Comparison of ENCODE assay signal across 9 mouse cellular contexts in the genomic region with DNA sequence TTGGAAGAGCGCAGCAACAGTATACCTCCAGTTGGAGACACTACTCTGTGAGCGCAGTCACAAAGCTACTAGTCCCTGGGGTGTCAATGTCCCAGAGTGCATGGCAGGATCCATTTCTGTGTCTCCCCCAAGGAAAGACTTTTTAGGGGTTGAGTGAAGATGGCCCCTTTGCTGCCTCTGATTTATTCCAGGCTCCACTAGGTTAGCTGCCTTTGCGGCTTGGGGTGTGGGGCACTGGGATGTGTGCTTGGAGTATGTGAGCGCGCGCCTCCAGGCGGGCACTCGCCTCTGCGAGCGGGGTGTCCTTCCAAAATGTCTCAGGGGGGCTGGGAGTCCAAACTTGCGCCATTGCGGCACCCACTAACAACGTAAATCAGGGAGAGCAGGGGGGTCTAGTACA. TPM values are rescaled to one million over a fixed set of nuclear protein-coding genes. Genes with fewer than 3 reads are reported as not detected.
DNase-seq lines count a peak whose midpoint lies in the region; ATAC-seq and TF ChIP-seq lines count a peak whose summit lies in the region.
"Had no signal": no experiment of that assay in that cellular context is flagged by ENCODE, and none has a peak within 500 bp of the region (broad histone marks: within the 10 kb centered on the region; RNA-seq: fewer than 3 reads in every experiment).

No protein-coding gene starts in this region.

- TF ChIP-seq CTCF in layer of hippocampus, adult 2 months (conservative IDR thresholded peaks at IDR 0.05): 0 out of 2 replicates have a peak, but pooled peaks have one; percentile 10

- WGBS in embryonic facial prominence, embryonic 11.5 days: 24% methylated on average over 13 of the region's 13 CpGs
- WGBS in intestine, embryonic 15.5 days: 13% methylated on average over 13 of the region's 13 CpGs
- WGBS in neural tube, embryonic 11.5 days: 13% methylated on average over 13 of the region's 13 CpGs

- no peaks in the 10 kb centered on the region for H3K27me3 ChIP-seq in embryonic facial prominence, embryonic 11.5 days (ENCODE audit: control insufficient read depth, insufficient read depth, low read length)
- no peaks in the 10 kb centered on the region for H3K27me3 ChIP-seq in intestine, embryonic 15.5 days (replicated peaks)
- no peaks in the 10 kb centered on the region for H3K27me3 ChIP-seq in neural tube, embryonic 11.5 days (ENCODE audit: control insufficient read depth, insufficient read depth, low read length)

- H3K36me3 ChIP-seq in embryonic facial prominence, embryonic 11.5 days (replicated peaks; ENCODE audit: control insufficient read depth, insufficient read depth, low read depth, low read length): no peaks in the 10 kb centered on the region
- no peaks in the 10 kb centered on the region for H3K36me3 ChIP-seq in intestine, embryonic 15.5 days
- H3K36me3 ChIP-seq in neural tube, embryonic 11.5 days (ENCODE audit: control insufficient read depth, insufficient read depth, low read length): no peaks in the 10 kb centered on the region

- H3K9ac ChIP-seq in embryonic facial prominence, embryonic 11.5 days (replicated peaks; ENCODE audit: low read length): no peak overlapping the region
- H3K9ac ChIP-seq in intestine, embryonic 15.5 days: no peak overlapping the region
- no peak overlapping the region for H3K9ac ChIP-seq in neural tube, embryonic 11.5 days (ENCODE audit: low read length)

- DNase-seq in layer of hippocampus, adult 2 months (ENCODE audit: low spot score in 2 of 2): peak in 1 of 2 experiments; percentile 12
- no peak for DNase-seq in layer of hippocampus, adult 9-11 months
- DNase-seq in embryonic facial prominence, embryonic 11.5 days (ENCODE audit: low spot score): peak; percentile 15
- peak; percentile 33 for DNase-seq in neural tube, embryonic 11.5 days (ENCODE audit: low spot score)
- no peak for DNase-seq in c-Kit-positive CD71-positive TER-119-positive erythroid progenitor cells, embryonic 14.5 days (ENCODE audit: low spot score)

- H3K27ac ChIP-seq in layer of hippocampus, adult 2 months: no peak overlapping the region
- H3K27ac ChIP-seq in embryonic facial prominence, embryonic 11.5 days (replicated peaks; ENCODE audit: low read depth, low read length): no peak overlapping the region
- H3K27ac ChIP-seq in intestine, embryonic 15.5 days: no peak overlapping the region
- no peak overlapping the region for H3K27ac ChIP-seq in neural tube, embryonic 11.5 days (ENCODE audit: low read depth, low read length)

- H3K4me2 ChIP-seq in embryonic facial prominence, embryonic 11.5 days (ENCODE audit: low read depth, low read length): peak overlapping the region; percentile 25
- peak overlapping the region; percentile 82 for H3K4me2 ChIP-seq in intestine, embryonic 15.5 days (replicated peaks)
- H3K4me2 ChIP-seq in neural tube, embryonic 11.5 days (ENCODE audit: low read depth): peak overlapping the region; percentile 62

- H3K4me3 ChIP-seq in layer of hippocampus, adult 2 months: peak overlapping the region; percentile 61
- 0 out of 2 replicates have a peak overlapping the region, but pooled peaks have one; percentile 12 for H3K4me3 ChIP-seq in embryonic facial prominence, embryonic 11.5 days (ENCODE audit: low read depth, low read length)
- H3K4me3 ChIP-seq in intestine, embryonic 15.5 days (replicated peaks): peak overlapping the region; percentile 11
- H3K4me3 ChIP-seq in neural tube, embryonic 11.5 days (ENCODE audit: low read depth, low read length): peak overlapping the region; percentile 13

- no peaks in the 10 kb centered on the region for H3K9me3 ChIP-seq in embryonic facial prominence, embryonic 11.5 days (replicated peaks; ENCODE audit: control insufficient read depth, low read length)
- H3K9me3 ChIP-seq in intestine, embryonic 15.5 days: no peaks in the 10 kb centered on the region
- H3K9me3 ChIP-seq in neural tube, embryonic 11.5 days (ENCODE audit: control insufficient read depth, low read length): no peaks in the 10 kb centered on the region

- no peak for ATAC-seq in embryonic facial prominence, embryonic 11.5 days (replicated peaks; ENCODE audit: insufficient number of reproducible peaks, low FRiP score, low TSS enrichment, low read depth)
- ATAC-seq in intestine, embryonic 15.5 days: no peak
- no peak for ATAC-seq in neural tube, embryonic 11.5 days (ENCODE audit: insufficient read depth, low FRiP score, low TSS enrichment)
- no peak for ATAC-seq in granulocyte monocyte progenitor cell, adult 5-6 weeks (replicated peaks; ENCODE audit: poor library complexity, severe bottlenecking)
- ATAC-seq in monocyte, adult 5-6 weeks (replicated peaks; ENCODE audit: insufficient number of reproducible peaks, low FRiP score, low TSS enrichment, poor library complexity, severe bottlenecking): no peak

- H3K4me1 ChIP-seq in embryonic facial prominence, embryonic 11.5 days (ENCODE audit: control insufficient read depth, insufficient read depth, low read length): no peaks in the 10 kb centered on the region
- no peaks in the 10 kb centered on the region for H3K4me1 ChIP-seq in intestine, embryonic 15.5 days (replicated peaks)
- no peaks in the 10 kb centered on the region for H3K4me1 ChIP-seq in neural tube, embryonic 11.5 days (ENCODE audit: control insufficient read depth, insufficient read depth, low read length)

RNA-seq across cellular contexts. Expression of a gene that starts 1.6 kb away (rescaled TPM):
- total RNA-seq in layer of hippocampus, adult 2 months (2021): 1 to 10 TPM; 6.1 to 7.4 TPM
- 3.7 and 4.7 TPM in 2 replicates for polyA plus RNA-seq in embryonic facial prominence, embryonic 11.5 days (2014; fragmentation: Nextera tagmentation; extraction: Ambion mirVana)
- polyA plus RNA-seq in intestine, embryonic 15.5 days (2015; fragmentation: Nextera tagmentation; extraction: Ambion mirVana): 3.3 and 3.6 TPM in 2 replicates
- polyA plus RNA-seq in neural tube, embryonic 11.5 days (2014; fragmentation: Nextera tagmentation; extraction: Ambion mirVana): 3.3 and 4.0 TPM in 2 replicates
- not detected in 2 replicates for total RNA-seq in granulocyte monocyte progenitor cell, adult 5-6 weeks (2014; fragmentation: Nextera tagmentation)
- not detected in 2 replicates for total RNA-seq in granulocyte monocyte progenitor cell, adult 5-6 weeks (2017)
- not detected in 3 replicates for total RNA-seq in monocyte, adult 5-6 weeks (2017)
- total RNA-seq: hematopoietic stem cell, adult 5-6 weeks had no signal

RNA-seq across cellular contexts. Expression of a gene that starts 21.2 kb away (rescaled TPM):
- total RNA-seq in layer of hippocampus, adult 2 months (2021): not detected
- polyA plus RNA-seq in embryonic facial prominence, embryonic 11.5 days (2014; fragmentation: Nextera tagmentation; extraction: Ambion mirVana): not detected in 2 replicates
- not detected in 2 replicates for polyA plus RNA-seq in intestine, embryonic 15.5 days (2015; fragmentation: Nextera tagmentation; extraction: Ambion mirVana)
- not detected in 2 replicates for polyA plus RNA-seq in neural tube, embryonic 11.5 days (2014; fragmentation: Nextera tagmentation; extraction: Ambion mirVana)
- total RNA-seq in granulocyte monocyte progenitor cell, adult 5-6 weeks (2014; fragmentation: Nextera tagmentation): not detected in 2 replicates
- not detected in 2 replicates for total RNA-seq in granulocyte monocyte progenitor cell, adult 5-6 weeks (2017)
- not detected in 3 replicates for total RNA-seq in monocyte, adult 5-6 weeks (2017)
- total RNA-seq: hematopoietic stem cell, adult 5-6 weeks had no signal

Comparison
In these comparisons a context has a peak if more than half of its experiments do, and no peak if none do; other contexts are left out.
1. DNase-seq: peak in embryonic facial prominence, embryonic 11.5 days (single experiment) and neural tube, embryonic 11.5 days (single experiment); none in layer of hippocampus, adult 9-11 months (single experiment) and c-Kit-positive CD71-positive TER-119-positive erythroid progenitor cells, embryonic 14.5 days (single experiment).
2. H3K4me3 ChIP-seq: peak in every context shown above with its lines; median percentile 61 in layer of hippocampus, adult 2 months; 13 in neural tube, embryonic 11.5 days; 12 in embryonic facial prominence, embryonic 11.5 days; 11 in intestine, embryonic 15.5 days.
3. H3K4me2 ChIP-seq: peak in every context shown above with its lines; median percentile 82 in intestine, embryonic 15.5 days; 62 in neural tube, embryonic 11.5 days; 25 in embryonic facial prominence, embryonic 11.5 days.